ENCODE assay signal across 22 mouse cellular contexts in genomic region chr16:34017241-34017640, GRCm38 (mm10). TPM values are rescaled to one million over a fixed set of nuclear protein-coding genes. Genes with fewer than 3 reads are reported as not detected.
DNase-seq lines count a peak whose midpoint lies in the region; ATAC-seq and TF ChIP-seq lines count a peak whose summit lies in the region.
"Had no signal": no experiment of that assay in that cellular context is flagged by ENCODE, and none has a peak within 500 bp of the region (broad histone marks: within the 10 kb centered on the region; RNA-seq: fewer than 3 reads in every experiment).

No protein-coding gene starts in this region.

- no peak overlapping the region for H3K4me2 ChIP-seq in hindbrain, embryonic 16.5 days (ENCODE audit: low read length)
- no peak overlapping the region for H3K4me2 ChIP-seq in hindbrain, postnatal 0 days (ENCODE audit: low read depth, low read length)
- no peak overlapping the region for H3K4me2 ChIP-seq in neural tube, embryonic 15.5 days
- H3K4me2 ChIP-seq: embryonic facial prominence, embryonic 12.5 days; forebrain, embryonic 13.5 days; forebrain, embryonic 15.5 days had no signal

- no peaks in the 10 kb centered on the region for H3K4me1 ChIP-seq in hindbrain, embryonic 16.5 days (ENCODE audit: control insufficient read depth, insufficient read depth, low read depth, low read length)
- no peaks in the 10 kb centered on the region for H3K4me1 ChIP-seq in hindbrain, postnatal 0 days (ENCODE audit: insufficient read depth, low read length)
- H3K4me1 ChIP-seq in neural tube, embryonic 15.5 days, result no peaks in the 10 kb centered on the region
- H3K4me1 ChIP-seq: embryonic facial prominence, embryonic 10.5 days; embryonic facial prominence, embryonic 12.5 days; forebrain, embryonic 13.5 days; forebrain, embryonic 15.5 days had no signal

- ATAC-seq in hindbrain, embryonic 16.5 days, result peak; percentile 37; the same call in 1 of the 2 replicates
- no peak for ATAC-seq in hindbrain, postnatal 0 days
- peak; percentile 47; the same call in 1 of the 2 replicates for ATAC-seq in neural tube, embryonic 15.5 days (ENCODE audit: low FRiP score)
- ATAC-seq: activated CD4-positive, CD25-positive, alpha-beta regulatory T cell, adult 4 months; CD4-positive, CD25-positive, alpha-beta regulatory T cell, adult 4 months; forebrain, embryonic 13.5 days; forebrain, embryonic 15.5 days; Patski had no signal

- no peak overlapping the region for H3K27ac ChIP-seq in hindbrain, embryonic 16.5 days (ENCODE audit: low read depth, low read length)
- no peak overlapping the region for H3K27ac ChIP-seq in hindbrain, postnatal 0 days
- H3K27ac ChIP-seq in neural tube, embryonic 15.5 days (replicated peaks), result no peak overlapping the region
- H3K27ac ChIP-seq: embryonic facial prominence, embryonic 10.5 days; embryonic facial prominence, embryonic 12.5 days; forebrain, embryonic 13.5 days; forebrain, embryonic 15.5 days had no signal

- H3K36me3 ChIP-seq in hindbrain, embryonic 16.5 days (ENCODE audit: control insufficient read depth, insufficient read depth, low read length), result peaks cover 17% of the 10 kb centered on the region
- H3K36me3 ChIP-seq in hindbrain, postnatal 0 days (ENCODE audit: insufficient read depth, low read length), result peaks cover 13% of the 10 kb centered on the region; the same call in 1 of the 2 replicates
- peaks cover 37% of the 10 kb centered on the region for H3K36me3 ChIP-seq in neural tube, embryonic 15.5 days
- H3K36me3 ChIP-seq: G1E had no signal

- no peak for TF ChIP-seq CTCF in hindbrain, postnatal 0 days (IDR thresholded peaks at IDR 0.05; ENCODE audit: low read depth)

- intact Hi-C loops in heart, postnatal 25 days (cut with DNase I), result no loop called here

- peaks cover 2% of the 10 kb centered on the region; the same call in 1 of the 2 replicates for H3K9me3 ChIP-seq in hindbrain, embryonic 16.5 days (ENCODE audit: control insufficient read depth, low read length)
- H3K9me3 ChIP-seq in hindbrain, postnatal 0 days (ENCODE audit: low read length), result no peaks in the 10 kb centered on the region
- H3K9me3 ChIP-seq in neural tube, embryonic 15.5 days (replicated peaks), result no peaks in the 10 kb centered on the region
- H3K9me3 ChIP-seq: embryonic facial prominence, embryonic 12.5 days; forebrain, embryonic 13.5 days; forebrain, embryonic 15.5 days; G1E had no signal

- DNase-seq in heart, adult 11 months, result peak; percentile 74
- no peak for DNase-seq in heart, postnatal 25 days (ENCODE audit: low spot score)
- DNase-seq in hindbrain, postnatal 0 days (ENCODE audit: low spot score), result no peak
- DNase-seq: adrenal gland, adult 8-10 months; adrenal gland, postnatal 14 days; adrenal gland, postnatal 36 days; B cell, adult 2 months; cerebellum, adult 11-12 months; cerebellum, adult 2 months; cerebellum, adult 9-10 months; cerebellum, postnatal 25 days had no signal

- H3K9ac ChIP-seq in hindbrain, embryonic 16.5 days (ENCODE audit: low read depth, low read length), result no peak overlapping the region
- no peak overlapping the region for H3K9ac ChIP-seq in hindbrain, postnatal 0 days (replicated peaks; ENCODE audit: low read length)
- no peak overlapping the region for H3K9ac ChIP-seq in neural tube, embryonic 15.5 days (replicated peaks)
- H3K9ac ChIP-seq: embryonic facial prominence, embryonic 12.5 days; forebrain, embryonic 13.5 days; forebrain, embryonic 15.5 days had no signal

- WGBS in hindbrain, embryonic 16.5 days, result 77% methylated on average over 8 of the region's 8 CpGs
- WGBS in hindbrain, postnatal 0 days, result 87% methylated on average over 8 of the region's 8 CpGs
- 60% methylated on average over 8 of the region's 8 CpGs for WGBS in neural tube, embryonic 15.5 days

- H3K27me3 ChIP-seq in hindbrain, embryonic 16.5 days (replicated peaks; ENCODE audit: control insufficient read depth, insufficient read depth, low read length), result no peaks in the 10 kb centered on the region
- no peaks in the 10 kb centered on the region for H3K27me3 ChIP-seq in hindbrain, postnatal 0 days (ENCODE audit: insufficient read depth, low read length)
- no peaks in the 10 kb centered on the region for H3K27me3 ChIP-seq in neural tube, embryonic 15.5 days (replicated peaks)
- H3K27me3 ChIP-seq: CH12.LX; embryonic facial prominence, embryonic 12.5 days; forebrain, embryonic 13.5 days; forebrain, embryonic 15.5 days; Patski had no signal

- H3K4me3 ChIP-seq in hindbrain, embryonic 16.5 days (ENCODE audit: low read length), result no peak overlapping the region
- no peak overlapping the region for H3K4me3 ChIP-seq in hindbrain, postnatal 0 days (ENCODE audit: low read length)
- H3K4me3 ChIP-seq in neural tube, embryonic 15.5 days (replicated peaks), result no peak overlapping the region
- H3K4me3 ChIP-seq: embryonic facial prominence, embryonic 10.5 days; embryonic facial prominence, embryonic 12.5 days; forebrain, embryonic 13.5 days; forebrain, embryonic 15.5 days had no signal

RNA-seq across cellular contexts. Expression of gene Umps, which starts 50.4 kb away (rescaled TPM):
- total RNA-seq in heart, postnatal 25 days (2021), result 1 to 10 TPM; 9.0 to 9.2 TPM
- polyA plus RNA-seq in hindbrain, embryonic 16.5 days (2015; fragmentation: Nextera tagmentation; extraction: Ambion mirVana), result 26.0 and 27.6 TPM in 2 replicates
- 16.7 and 23.6 TPM in 2 replicates for total RNA-seq in hindbrain, postnatal 0 days (2014; rRNA removed)
- 23.0 and 23.7 TPM in 2 replicates for polyA plus RNA-seq in hindbrain, postnatal 0 days (2015; fragmentation: Nextera tagmentation; extraction: Ambion mirVana)
- polyA plus RNA-seq in neural tube, embryonic 15.5 days (2015; fragmentation: Nextera tagmentation; extraction: Ambion mirVana), result 22.8 and 32.5 TPM in 2 replicates
